Mouse (Mus musculus) retina, adult 2 months (tissue): ENCODE data around the gene Trim29.

ENCODE experiments used
- DNase-seq: peaks from one replicate; pipeline ENCODE4 v3.0.0-alpha.2; 2012; ENCODE audit warnings: low read depth, low spot score

Gene Trim29

GRCm38 (mm10) chr9:43310538-43310937 is at the start of gene Trim29:
Trim29 (plus strand) TSS chr9:43310848.
- no peak for DNase-seq

- no peak for DNase-seq
These were observed 49.3 kb upstream of the Trim29 start for GRCm38 (mm10) chr9:43261124-43261907.

- no peak for DNase-seq
These were observed 48.7 kb upstream of the Trim29 start for GRCm38 (mm10) chr9:43261941-43262340.

GRCm38 (mm10) chr9:43262390-43262789 is 48.3 kb upstream of the Trim29 start:
- DNase-seq, result no peak

GRCm38 (mm10) chr9:43262811-43263550 is 47.7 kb upstream of the Trim29 start:
- no peak for DNase-seq

- DNase-seq, result no peak
These were observed 46.6 kb upstream of the Trim29 start for GRCm38 (mm10) chr9:43263946-43264451.

- no peak for DNase-seq
These were observed 45.5 kb upstream of the Trim29 start for GRCm38 (mm10) chr9:43265194-43265593.

GRCm38 (mm10) chr9:43267357-43267756 is 43.3 kb upstream of the Trim29 start:
- DNase-seq, result no peak

GRCm38 (mm10) chr9:43269166-43269565 is 41.5 kb upstream of the Trim29 start:
- DNase-seq, result no peak

GRCm38 (mm10) chr9:43270723-43271252 is 39.9 kb upstream of the Trim29 start:
- no peak for DNase-seq

- no peak for DNase-seq
These were observed 38.7 kb upstream of the Trim29 start for GRCm38 (mm10) chr9:43271761-43272518.

- DNase-seq, result no peak
These were observed 36.9 kb upstream of the Trim29 start for GRCm38 (mm10) chr9:43273735-43274134.

GRCm38 (mm10) chr9:43284284-43284683 is 26.4 kb upstream of the Trim29 start:
- DNase-seq, result peak; percentile 45

- DNase-seq, result no peak
These were observed 25.4 kb upstream of the Trim29 start for GRCm38 (mm10) chr9:43285281-43285680.

- no peak for DNase-seq
These were observed 23.8 kb upstream of the Trim29 start for GRCm38 (mm10) chr9:43286870-43287269.

- no peak for DNase-seq
These were observed 17.6 kb upstream of the Trim29 start for GRCm38 (mm10) chr9:43293058-43293457.

GRCm38 (mm10) chr9:43300394-43300793 is 10.3 kb upstream of the Trim29 start:
- no peak for DNase-seq

GRCm38 (mm10) chr9:43302989-43303388 is 7.7 kb upstream of the Trim29 start:
- DNase-seq, result no peak

- no peak for DNase-seq
These were observed 4.8 kb upstream of the Trim29 start for GRCm38 (mm10) chr9:43305882-43306281.

- no peak for DNase-seq
These were observed 1.4 kb upstream of the Trim29 start for GRCm38 (mm10) chr9:43309087-43309872.

- DNase-seq, result no peak
These were observed 1.5 kb downstream of the Trim29 start for GRCm38 (mm10) chr9:43312190-43312589.
